Mouse (Mus musculus) urinary bladder, postnatal 14 days (tissue): ENCODE data around the gene Clec4g.

ENCODE experiments used
- DNase-seq: peaks from one replicate; pipeline ENCODE4 v3.0.0; 2021; ENCODE audit warnings: low spot score

Clec4g gene

DNA sequence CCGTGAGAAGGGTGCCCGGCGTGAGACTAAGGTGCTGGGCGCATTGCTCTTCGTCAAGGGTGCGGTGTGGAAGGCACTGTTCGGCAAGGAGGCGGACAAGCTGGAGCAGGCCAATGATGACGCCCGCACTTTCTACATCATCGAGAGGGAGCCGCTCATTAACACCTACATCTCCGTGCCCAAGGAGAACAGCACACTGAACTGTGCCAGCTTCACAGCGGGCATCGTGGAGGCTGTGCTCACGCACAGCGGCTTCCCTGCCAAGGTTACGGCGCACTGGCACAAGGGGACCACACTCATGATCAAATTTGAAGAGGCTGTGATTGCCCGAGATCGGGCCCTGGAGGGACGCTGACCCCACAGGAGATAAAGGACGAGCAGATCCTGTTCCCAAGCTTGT lies 41.2 kb downstream of the Clec4g start:
- no peak for DNase-seq

DNA sequence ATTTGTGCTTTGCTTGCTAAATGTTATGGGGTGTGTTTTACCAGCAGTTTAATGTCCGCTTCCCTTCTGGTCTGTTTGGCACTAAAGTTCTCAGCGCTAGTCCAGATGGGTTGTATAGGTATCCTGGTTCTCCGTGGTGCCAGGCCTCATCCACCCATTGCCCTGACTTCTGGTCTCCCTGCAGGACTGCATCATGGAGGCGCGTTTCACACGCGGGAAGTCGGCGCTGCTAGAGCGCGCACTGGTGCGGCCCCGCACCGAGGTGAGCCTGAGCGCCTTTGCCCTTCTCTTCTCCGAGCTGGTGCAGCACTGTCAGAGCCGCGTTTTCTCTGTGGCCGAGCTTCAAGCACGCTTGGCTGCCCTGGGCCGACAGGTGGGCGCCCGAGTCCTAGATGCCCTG lies 41.6 kb downstream of the Clec4g start:
- DNase-seq: no peak

DNA sequence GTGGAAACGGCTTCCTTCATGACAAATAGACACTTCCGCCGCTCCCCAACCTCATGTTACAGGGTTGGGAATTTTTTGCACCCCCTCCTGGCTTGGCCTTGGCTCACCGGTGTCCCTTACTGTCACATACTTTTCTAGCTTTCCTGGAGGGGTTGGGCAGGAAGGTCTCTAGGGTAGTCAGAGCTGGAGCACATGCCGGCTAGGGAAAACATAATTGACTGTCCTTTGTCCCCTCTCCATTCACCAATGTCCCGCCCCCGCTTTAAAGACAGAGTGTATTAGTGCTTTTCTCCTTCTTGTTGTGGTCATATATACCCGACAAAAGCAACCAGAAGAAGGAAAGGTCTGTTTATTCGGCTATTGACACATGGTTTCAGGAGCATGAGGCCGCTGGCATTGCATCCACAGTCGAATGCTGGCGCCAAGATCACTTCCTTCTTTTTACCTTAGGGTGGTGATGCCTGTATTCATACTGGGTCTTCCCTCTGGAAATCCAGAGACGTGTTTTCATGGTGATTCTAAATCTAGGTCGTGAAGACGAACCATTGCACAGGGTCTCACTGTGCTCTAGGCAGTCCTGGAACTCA lies 43.4 kb downstream of the Clec4g start:
- peak; percentile 19 for DNase-seq

GRCm38 (mm10) chr8:3676131-3676992 lies 44.1 kb downstream of the Clec4g start, which contains the start of gene Trappc5:
Gene Trappc5 (plus strand): TSS chr8:3676299.
- DNase-seq: peak; percentile 92

GRCm38 (mm10) chr8:3674671-3675070 lies 45.8 kb downstream of the Clec4g start:
- DNase-seq: no peak

- DNase-seq: peak; percentile 88
Observed at GRCm38 (mm10) chr8:3671980-3672491, 48.4 kb downstream of the Clec4g start, which contains the start of gene Fcor. Gene Fcor (minus strand): TSS chr8:3672362.

- no peak for DNase-seq
Observed at GRCm38 (mm10) chr8:3670388-3670787, 50.1 kb downstream of the Clec4g start.

DNA sequence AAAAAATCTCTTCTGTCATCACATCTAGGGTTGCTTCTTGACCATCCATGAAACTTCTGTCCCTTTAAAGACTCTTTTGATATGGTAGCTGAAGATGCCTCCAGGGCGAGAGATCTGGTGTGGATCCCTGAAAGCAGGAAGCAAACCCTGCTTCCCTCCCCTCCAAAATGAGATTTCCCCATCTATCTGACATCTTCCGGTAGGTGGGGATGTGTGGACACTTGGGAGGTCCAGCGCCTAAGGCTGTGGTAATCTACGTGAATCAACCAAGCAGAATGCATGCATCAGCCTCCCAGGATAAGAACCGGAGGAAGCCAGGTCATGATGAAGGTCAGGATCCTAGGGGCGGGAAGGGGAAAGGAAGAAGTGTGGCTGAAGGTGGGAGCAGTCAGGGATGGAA lies 54.9 kb downstream of the Clec4g start, which contains the start of gene Mcemp1:
Mcemp1 (plus strand) TSS at position 248 of the 400 bp plus-strand sequence.
- no peak for DNase-seq

- DNase-seq: no peak
Observed at GRCm38 (mm10) chr8:3664405-3664804, 56.0 kb downstream of the Clec4g start.

DNA sequence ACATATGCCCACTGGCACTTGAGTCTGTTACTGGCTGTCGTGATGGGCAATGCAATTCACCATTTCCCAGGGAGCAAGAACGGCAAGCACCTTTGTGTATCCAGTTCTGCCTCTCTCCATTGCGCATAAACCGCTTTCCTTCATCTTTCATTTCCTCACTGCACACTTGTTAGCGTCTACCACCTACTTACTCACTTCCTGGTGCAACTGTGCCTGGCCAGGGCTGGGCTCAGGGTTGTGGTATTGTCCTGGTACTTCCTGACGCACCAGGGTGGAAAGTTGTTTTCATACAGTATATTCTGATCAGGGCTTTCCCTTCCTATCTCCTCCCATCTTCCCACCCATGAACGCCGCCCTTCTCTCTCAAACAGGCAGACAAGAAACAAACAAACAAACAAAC lies 59.6 kb downstream of the Clec4g start:
- no peak for DNase-seq
